Mouse (Mus musculus) MEL (cell line): ENCODE measurements around the gene Dyx1c1.

ENCODE experiments used
- CTCF ChIP-seq, 3 experiments: IDR thresholded peaks in 2 of 3; conservative IDR thresholded peaks in 1 of 3; 2 replicates each; pipeline ENCODE4 v1.5.1; 2011 to 2012; ENCODE audit warnings: low read length in 3 of 3, low read depth in 2 of 3, mild to moderate bottlenecking in 2 of 3, improper control_type of control experiment in 1 of 3, inconsistent platforms in 1 of 3, mixed read lengths in 1 of 3, moderate library complexity in 1 of 3; ENCODE audit not compliant: control insufficient read depth in 1 of 3, insufficient read depth in 1 of 3, poor library complexity in 1 of 3, severe bottlenecking in 1 of 3
- ELF1 ChIP-seq: IDR thresholded peaks from 2 replicates; pipeline ENCODE4 v1.6.1; 2014; ENCODE audit warnings: low read depth, mild to moderate bottlenecking, inconsistent platforms, low read length, improper control_type of control experiment, moderate library complexity
- MAZ ChIP-seq: IDR thresholded peaks from 2 replicates; pipeline ENCODE4 v1.6.1; 2012; ENCODE audit warnings: low read depth, mild to moderate bottlenecking, inconsistent platforms, low read length, improper control_type of control experiment
- MYC ChIP-seq: IDR thresholded peaks from 2 replicates; pipeline ENCODE4 v1.6.1; 2011; ENCODE audit warnings: low read depth, mild to moderate bottlenecking, low read length, improper control_type of control experiment, moderate library complexity
- TAL1 ChIP-seq: IDR thresholded peaks from 2 replicates; pipeline ENCODE4 v1.6.1; 2012; ENCODE audit warnings: mild to moderate bottlenecking, inconsistent platforms, low read length, moderate library complexity, mixed read lengths
- TCF12 ChIP-seq: IDR thresholded peaks from 2 replicates; pipeline ENCODE4 v1.6.1; 2014; ENCODE audit warnings: low read depth, mild to moderate bottlenecking, inconsistent platforms, low read length, improper control_type of control experiment, moderate library complexity
- ZNF384 ChIP-seq: IDR thresholded peaks from 2 replicates; pipeline ENCODE4 v1.6.1; 2012; ENCODE audit warnings: low read depth, mild to moderate bottlenecking, inconsistent platforms, low read length, improper control_type of control experiment

- TF ChIP-seq ELF1 (no peak), MAZ (no peak), MYC (no peak), TCF12 (no peak), CTCF (IDR thresholded peaks at IDR 0.05 in 2 of 3, conservative IDR thresholded peaks at IDR 0.05 in 1 of 3; ENCODE audit: control insufficient read depth in 1 of 3, insufficient read depth in 1 of 3, low read depth in 2 of 3, low read length in 3 of 3, poor library complexity in 1 of 3, severe bottlenecking in 1 of 3) (peak; percentile 34 to 64 (median 42); a peak in 5 of 6 replicates), ZNF384 (no peak), TAL1 (no peak)
Measured at GRCm38 (mm10) chr9:72943424-72943823, 15.2 kb upstream of the Dyx1c1 start.
